Mouse (Mus musculus): ENCODE data around the gene Ghsr. TPM values are rescaled to one million over a fixed set of nuclear protein-coding genes. Genes with fewer than 3 reads are reported as not detected.

Gene Ghsr
- polyA plus RNA-seq, 1 experiment: not detected

- Histone ChIP-seq H3K36me3 (ENCODE audit: control insufficient read depth, insufficient read depth) (no peaks in the 10 kb centered on the region), H3K4me3 (ENCODE audit: insufficient read depth, poor library complexity, severe bottlenecking) (no peak overlapping the region), H3ac (ENCODE audit: control insufficient read depth, insufficient read length, low read depth) (no peak overlapping the region), H3K27me3 (ENCODE audit: control insufficient read depth, insufficient read depth, insufficient read length) (peaks cover 17% of the 10 kb centered on the region), H3K79me3 (ENCODE audit: low read depth) (no peaks in the 10 kb centered on the region), H3K79me2 (ENCODE audit: control insufficient read depth, insufficient read depth) (no peaks in the 10 kb centered on the region)
- TF ChIP-seq MAX (IDR thresholded peaks at IDR 0.05) (no peak), CEBPB (IDR thresholded peaks at IDR 0.05; ENCODE audit: low read depth) (no peak), MYOG (IDR thresholded peaks at IDR 0.05; ENCODE audit: control insufficient read depth, extremely low read depth, insufficient read length) (no peak), MYOD1 (IDR thresholded peaks at IDR 0.05; ENCODE audit: control insufficient read depth, insufficient read length, low read depth) (no peak), USF1 (IDR thresholded peaks at IDR 0.05; ENCODE audit: low read depth) (no peak), FOSL1 (IDR thresholded peaks at IDR 0.05; ENCODE audit: insufficient read depth, low read length, poor library complexity, severe bottlenecking) (no peak), CTCF (IDR thresholded peaks at IDR 0.05; ENCODE audit: control insufficient read depth, insufficient read depth, insufficient read length) (no peak)
These were observed 32.3 kb upstream of the Ghsr start for GRCm38 (mm10) chr3:27338887-27339286.

- no peak for TF ChIP-seq MYOG (IDR thresholded peaks at IDR 0.05; ENCODE audit: control insufficient read depth, extremely low read depth, insufficient read length)
- no peak for TF ChIP-seq MAX (IDR thresholded peaks at IDR 0.05)
- no peaks in the 10 kb centered on the region for H3K79me2 ChIP-seq (ENCODE audit: control insufficient read depth, insufficient read depth)
- H3K79me3 ChIP-seq (ENCODE audit: low read depth): no peaks in the 10 kb centered on the region
- H3ac ChIP-seq (ENCODE audit: control insufficient read depth, insufficient read length, low read depth): no peak overlapping the region
- no peaks in the 10 kb centered on the region for H3K36me3 ChIP-seq (ENCODE audit: control insufficient read depth, insufficient read depth)
- peaks cover 8% of the 10 kb centered on the region for H3K27me3 ChIP-seq (ENCODE audit: control insufficient read depth, insufficient read depth, insufficient read length)
- no peak overlapping the region for H3K4me3 ChIP-seq (ENCODE audit: insufficient read depth, poor library complexity, severe bottlenecking)
These were observed 30.4 kb upstream of the Ghsr start for GRCm38 (mm10) chr3:27340757-27341156.

- Histone ChIP-seq H3K79me3 (ENCODE audit: low read depth) (no peaks in the 10 kb centered on the region), H3K36me3 (ENCODE audit: control insufficient read depth, insufficient read depth) (no peaks in the 10 kb centered on the region), H3K27me3 (ENCODE audit: control insufficient read depth, insufficient read depth, insufficient read length) (peaks cover 5% of the 10 kb centered on the region), H3K79me2 (ENCODE audit: control insufficient read depth, insufficient read depth) (no peaks in the 10 kb centered on the region), H3ac (ENCODE audit: control insufficient read depth, insufficient read length, low read depth) (no peak overlapping the region), H3K4me3 (ENCODE audit: insufficient read depth, poor library complexity, severe bottlenecking) (no peak overlapping the region)
- TF ChIP-seq MYOG (IDR thresholded peaks at IDR 0.05; ENCODE audit: control insufficient read depth, extremely low read depth, insufficient read length) (no peak), CTCF (IDR thresholded peaks at IDR 0.05; ENCODE audit: control insufficient read depth, insufficient read depth, insufficient read length) (no peak), FOSL1 (IDR thresholded peaks at IDR 0.05; ENCODE audit: insufficient read depth, low read length, poor library complexity, severe bottlenecking) (no peak), MAX (IDR thresholded peaks at IDR 0.05) (no peak), MYOD1 (IDR thresholded peaks at IDR 0.05; ENCODE audit: control insufficient read depth, insufficient read length, low read depth) (no peak), USF1 (IDR thresholded peaks at IDR 0.05; ENCODE audit: low read depth) (no peak), CEBPB (IDR thresholded peaks at IDR 0.05; ENCODE audit: low read depth) (no peak)
These were observed 28.7 kb upstream of the Ghsr start for GRCm38 (mm10) chr3:27342462-27342861.

GRCm38 (mm10) chr3:27345526-27345925 is 25.6 kb upstream of the Ghsr start:
- TF ChIP-seq CEBPB (IDR thresholded peaks at IDR 0.05; ENCODE audit: low read depth) (no peak), MAX (IDR thresholded peaks at IDR 0.05) (no peak), MYOD1 (IDR thresholded peaks at IDR 0.05; ENCODE audit: control insufficient read depth, insufficient read length, low read depth) (no peak), USF1 (IDR thresholded peaks at IDR 0.05; ENCODE audit: low read depth) (no peak), MYOG (IDR thresholded peaks at IDR 0.05; ENCODE audit: control insufficient read depth, extremely low read depth, insufficient read length) (no peak), FOSL1 (IDR thresholded peaks at IDR 0.05; ENCODE audit: insufficient read depth, low read length, poor library complexity, severe bottlenecking) (no peak), CTCF (IDR thresholded peaks at IDR 0.05; ENCODE audit: control insufficient read depth, insufficient read depth, insufficient read length) (no peak)
- Histone ChIP-seq H3K79me2 (ENCODE audit: control insufficient read depth, insufficient read depth) (no peaks in the 10 kb centered on the region), H3K36me3 (ENCODE audit: control insufficient read depth, insufficient read depth) (no peaks in the 10 kb centered on the region), H3ac (ENCODE audit: control insufficient read depth, insufficient read length, low read depth) (no peak overlapping the region), H3K4me3 (ENCODE audit: insufficient read depth, poor library complexity, severe bottlenecking) (no peak overlapping the region), H3K27me3 (ENCODE audit: control insufficient read depth, insufficient read depth, insufficient read length) (peaks cover 5% of the 10 kb centered on the region), H3K79me3 (ENCODE audit: low read depth) (no peaks in the 10 kb centered on the region)

GRCm38 (mm10) chr3:27348462-27348861 is 22.7 kb upstream of the Ghsr start:
- Histone ChIP-seq H3ac (ENCODE audit: control insufficient read depth, insufficient read length, low read depth) (no peak overlapping the region), H3K79me2 (ENCODE audit: control insufficient read depth, insufficient read depth) (no peaks in the 10 kb centered on the region), H3K79me3 (ENCODE audit: low read depth) (no peaks in the 10 kb centered on the region), H3K27me3 (ENCODE audit: control insufficient read depth, insufficient read depth, insufficient read length) (no peaks in the 10 kb centered on the region), H3K4me3 (ENCODE audit: insufficient read depth, poor library complexity, severe bottlenecking) (no peak overlapping the region), H3K36me3 (ENCODE audit: control insufficient read depth, insufficient read depth) (no peaks in the 10 kb centered on the region)
- TF ChIP-seq CTCF (IDR thresholded peaks at IDR 0.05; ENCODE audit: control insufficient read depth, insufficient read depth, insufficient read length): no peak
- no peak for TF ChIP-seq MYOG (IDR thresholded peaks at IDR 0.05; ENCODE audit: control insufficient read depth, extremely low read depth, insufficient read length)
- TF ChIP-seq MAX (IDR thresholded peaks at IDR 0.05): no peak
- no peak for TF ChIP-seq FOSL1 (IDR thresholded peaks at IDR 0.05; ENCODE audit: insufficient read depth, low read length, poor library complexity, severe bottlenecking)
- no peak for TF ChIP-seq MYOD1 (IDR thresholded peaks at IDR 0.05; ENCODE audit: control insufficient read depth, insufficient read length, low read depth)
- no peak for TF ChIP-seq CEBPB (IDR thresholded peaks at IDR 0.05; ENCODE audit: low read depth)
- no peak for TF ChIP-seq USF1 (IDR thresholded peaks at IDR 0.05; ENCODE audit: low read depth)

DNA sequence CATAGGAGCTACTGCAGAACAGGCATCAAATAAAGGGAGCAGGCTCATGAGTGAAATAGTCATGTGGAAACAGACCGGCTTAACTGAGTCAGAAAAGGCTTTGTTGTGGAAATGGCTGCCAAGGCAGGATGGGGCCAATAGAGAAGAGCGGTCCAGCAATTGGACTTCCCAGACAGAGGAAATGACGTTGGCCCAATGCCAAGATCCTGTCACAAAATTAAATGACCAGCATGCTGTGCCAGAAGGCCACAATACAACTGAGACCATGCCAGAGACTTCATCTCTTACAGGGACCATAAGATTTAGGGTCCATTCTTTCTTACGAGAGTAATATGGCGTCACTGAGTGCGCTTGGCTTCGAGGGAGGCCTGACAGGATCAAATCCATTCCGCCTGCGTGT is 20.0 kb upstream of the Ghsr start:
- TF ChIP-seq MYOG (IDR thresholded peaks at IDR 0.05; ENCODE audit: control insufficient read depth, extremely low read depth, insufficient read length): no peak
- TF ChIP-seq CEBPB (IDR thresholded peaks at IDR 0.05; ENCODE audit: low read depth): no peak
- TF ChIP-seq USF1 (IDR thresholded peaks at IDR 0.05; ENCODE audit: low read depth): no peak
- TF ChIP-seq MYOD1 (IDR thresholded peaks at IDR 0.05; ENCODE audit: control insufficient read depth, insufficient read length, low read depth): no peak
- TF ChIP-seq MAX (IDR thresholded peaks at IDR 0.05): no peak
- no peak for TF ChIP-seq CTCF (IDR thresholded peaks at IDR 0.05; ENCODE audit: control insufficient read depth, insufficient read depth, insufficient read length)
- TF ChIP-seq FOSL1 (IDR thresholded peaks at IDR 0.05; ENCODE audit: insufficient read depth, low read length, poor library complexity, severe bottlenecking): no peak
- Histone ChIP-seq H3K27me3 (ENCODE audit: control insufficient read depth, insufficient read depth, insufficient read length) (no peaks in the 10 kb centered on the region), H3K79me3 (ENCODE audit: low read depth) (no peaks in the 10 kb centered on the region), H3ac (ENCODE audit: control insufficient read depth, insufficient read length, low read depth) (no peak overlapping the region), H3K79me2 (ENCODE audit: control insufficient read depth, insufficient read depth) (no peaks in the 10 kb centered on the region), H3K4me3 (ENCODE audit: insufficient read depth, poor library complexity, severe bottlenecking) (no peak overlapping the region), H3K36me3 (ENCODE audit: control insufficient read depth, insufficient read depth) (no peaks in the 10 kb centered on the region)

Measured in C2C12 (cell line).